ENCODE assay signal across 16 mouse cellular contexts in the genomic region with DNA sequence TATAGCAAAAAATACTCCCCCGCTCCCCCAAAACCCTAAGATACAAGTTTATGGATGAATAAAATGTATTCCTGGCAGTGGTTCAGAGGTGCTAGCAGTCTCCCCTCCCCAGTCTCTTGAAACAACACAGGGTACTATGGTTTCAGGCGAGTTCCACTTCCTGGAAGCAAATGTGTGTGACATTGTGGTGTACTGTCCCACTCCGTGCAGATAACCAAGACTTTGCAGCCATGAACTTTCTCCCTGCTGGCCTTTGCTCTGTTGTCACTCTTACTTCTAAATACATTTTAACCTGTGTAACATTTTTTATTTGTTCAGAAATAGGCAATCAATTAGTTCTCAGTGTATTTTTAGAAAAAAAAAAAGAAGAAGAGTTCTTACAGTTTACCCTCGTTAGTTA. TPM values are rescaled to one million over a fixed set of nuclear protein-coding genes. Genes with fewer than 3 reads are reported as not detected.
"Had no signal": no experiment of that assay in that cellular context is flagged by ENCODE, and none has a peak within 500 bp of the region (broad histone marks: within the 10 kb centered on the region; RNA-seq: fewer than 3 reads in every experiment).

No protein-coding gene starts in this region.

- H3K4me3 ChIP-seq: neural tube, embryonic 15.5 days; stomach, embryonic 15.5 days had no signal

- H3K27me3 ChIP-seq: neural tube, embryonic 15.5 days; stomach, embryonic 15.5 days had no signal

- H3K9ac ChIP-seq: neural tube, embryonic 15.5 days; stomach, embryonic 15.5 days had no signal

- H3K27ac ChIP-seq: neural tube, embryonic 15.5 days; stomach, embryonic 15.5 days; stomach, postnatal 0 days had no signal

- H3K4me1 ChIP-seq: neural tube, embryonic 15.5 days; stomach, embryonic 15.5 days had no signal

- H3K9me3 ChIP-seq: neural tube, embryonic 15.5 days; stomach, embryonic 15.5 days had no signal

- H3K36me3 ChIP-seq: neural tube, embryonic 15.5 days; stomach, embryonic 15.5 days had no signal

- DNase-seq: retina, postnatal 1 day; right cerebral cortex, adult 18-20 months; right cerebral cortex, postnatal 14 days; right cerebral cortex, postnatal 25 days; right cerebral cortex, postnatal 4 days; spleen, adult 18-20 months; thymus, adult 18-20 months; thymus, adult 2 months; thymus, postnatal 14 days; thymus, postnatal 25 days; thymus, postnatal 36 days; thymus, postnatal 4 days had no signal

- H3K4me2 ChIP-seq: neural tube, embryonic 15.5 days; stomach, embryonic 15.5 days had no signal

RNA-seq across cellular contexts. Expression of a gene that starts 20.5 kb away (rescaled TPM):
- total RNA-seq: neutrophil, adult 5-6 weeks had no signal
